Mouse (Mus musculus) liver, embryonic 13.5 days (tissue): ENCODE results near the gene Rbks. TPM values are rescaled to one million over a fixed set of nuclear protein-coding genes. Genes with fewer than 3 reads are reported as not detected.

Experiments
- ATAC-seq: fragments of 200-750 bp; cut with Nextera tagmentation; 2 replicates; pipeline ENCODE4 v1.8.0; 2017; ENCODE audit warnings: low read depth, mild to moderate bottlenecking, moderate number of reproducible peaks, moderate library complexity
- DNase-seq: peaks from one replicate; pipeline ENCODE4 v3.0.0; 2022
- H3K27ac ChIP-seq: fragments of 300-500 bp; sonication (generic); 2 replicates; pipeline ENCODE4 v1.5.1; 2015; ENCODE audit warnings: moderate library complexity, mild to moderate bottlenecking, inconsistent platforms
- H3K27me3 ChIP-seq: fragments of 300-500 bp; sonication (generic); 2 replicates; pipeline ENCODE4 v1.6.1; 2015; ENCODE audit warnings: mild to moderate bottlenecking, inconsistent platforms
- H3K36me3 ChIP-seq: fragments of 300-500 bp; sonication (generic); 2 replicates; pipeline ENCODE4 v1.6.1; 2015; ENCODE audit warnings: mild to moderate bottlenecking, inconsistent platforms
- H3K4me1 ChIP-seq: fragments of 300-500 bp; sonication (generic); replicated peaks from 2 replicates; pipeline ENCODE4 v1.6.1; 2015; ENCODE audit warnings: inconsistent platforms
- H3K4me2 ChIP-seq: fragments of 300-500 bp; sonication (generic); 2 replicates; pipeline ENCODE4 v1.6.1; 2015; ENCODE audit warnings: inconsistent platforms, mild to moderate bottlenecking, moderate library complexity
- H3K4me3 ChIP-seq: fragments of 300-500 bp; sonication (generic); replicated peaks from 2 replicates; pipeline ENCODE4 v1.5.1; 2015; ENCODE audit warnings: mild to moderate bottlenecking, inconsistent platforms
- H3K9ac ChIP-seq: fragments of 300-500 bp; sonication (generic); 2 replicates; pipeline ENCODE4 v1.6.1; 2015; ENCODE audit warnings: mild to moderate bottlenecking, inconsistent platforms
- H3K9me3 ChIP-seq: fragments of 300-500 bp; sonication (generic); replicated peaks from 2 replicates; pipeline ENCODE4 v1.6.1; 2016; ENCODE audit warnings: inconsistent platforms
- WGBS: fragments of 180-500 bp; shearing (Covaris S2); methylation state at CpG from one replicate; pipeline ENCODE4 v1.1.7; 2015; ENCODE audit not compliant: insufficient replicate concordance; 5-methylcytosine and 5-hydroxymethylcytosine counted together
- polyA plus RNA-seq: library from polyadenylated mRNA; unstranded; fragments of >200 nt; fragmentation: Nextera tagmentation; extraction: Ambion mirVana; gene quantifications from 2 replicates; pipeline ENCODE4 v1.2.1, GENCODE M21; 2015

The Rbks gene
- polyA plus RNA-seq, 1 experiment from 2014 or later = 21.2 TPM

GRCm38 (mm10) chr5:31673431-31673830 lies 24.0 kb downstream of the Rbks start:
- H3K9me3 ChIP-seq = no peaks in the 10 kb centered on the region
- H3K27me3 ChIP-seq = no peaks in the 10 kb centered on the region
- peaks cover 9% of the 10 kb centered on the region for H3K4me1 ChIP-seq
- 71% methylated on average over 2 of the region's 2 CpGs for WGBS
- DNase-seq (no peak), ATAC-seq (no peak)
- no peak overlapping the region for H3K4me2 ChIP-seq
- H3K27ac ChIP-seq = no peak overlapping the region
- H3K4me3 ChIP-seq = no peak overlapping the region
- no peaks in the 10 kb centered on the region for H3K36me3 ChIP-seq
- H3K9ac ChIP-seq = no peak overlapping the region

GRCm38 (mm10) chr5:31671137-31671536 lies 26.3 kb downstream of the Rbks start:
- DNase-seq (no peak), ATAC-seq (no peak)
- Histone ChIP-seq H3K9me3 (no peaks in the 10 kb centered on the region), H3K4me2 (no peak overlapping the region), H3K27ac (no peak overlapping the region), H3K4me3 (no peak overlapping the region), H3K27me3 (no peaks in the 10 kb centered on the region), H3K4me1 (no peaks in the 10 kb centered on the region), H3K9ac (no peak overlapping the region), H3K36me3 (no peaks in the 10 kb centered on the region)
- WGBS = 50% methylated on average over 2 of the region's 2 CpGs

- H3K4me3 ChIP-seq = no peak overlapping the region
- no peak overlapping the region for H3K27ac ChIP-seq
- no peaks in the 10 kb centered on the region for H3K4me1 ChIP-seq
- no peak overlapping the region for H3K4me2 ChIP-seq
- H3K27me3 ChIP-seq = no peaks in the 10 kb centered on the region
- H3K36me3 ChIP-seq = no peaks in the 10 kb centered on the region
- no peaks in the 10 kb centered on the region for H3K9me3 ChIP-seq
- no peak overlapping the region for H3K9ac ChIP-seq
- no peak for DNase-seq
- ATAC-seq = no peak
- WGBS = 64% methylated on average over 5 of the region's 5 CpGs
These were observed 27.4 kb downstream of the Rbks start for GRCm38 (mm10) chr5:31669984-31670383.

GRCm38 (mm10) chr5:31668325-31668968 lies 29.0 kb downstream of the Rbks start:
- H3K27me3 ChIP-seq = no peaks in the 10 kb centered on the region
- H3K4me1 ChIP-seq = no peaks in the 10 kb centered on the region
- 78% methylated on average over 13 of the region's 13 CpGs for WGBS
- H3K4me3 ChIP-seq = no peak overlapping the region
- H3K9me3 ChIP-seq = no peaks in the 10 kb centered on the region
- DNase-seq (no peak), ATAC-seq (no peak)
- no peaks in the 10 kb centered on the region for H3K36me3 ChIP-seq
- H3K9ac ChIP-seq = no peak overlapping the region
- H3K4me2 ChIP-seq = no peak overlapping the region
- H3K27ac ChIP-seq = no peak overlapping the region; the same call in 1 of the 2 replicates

DNA sequence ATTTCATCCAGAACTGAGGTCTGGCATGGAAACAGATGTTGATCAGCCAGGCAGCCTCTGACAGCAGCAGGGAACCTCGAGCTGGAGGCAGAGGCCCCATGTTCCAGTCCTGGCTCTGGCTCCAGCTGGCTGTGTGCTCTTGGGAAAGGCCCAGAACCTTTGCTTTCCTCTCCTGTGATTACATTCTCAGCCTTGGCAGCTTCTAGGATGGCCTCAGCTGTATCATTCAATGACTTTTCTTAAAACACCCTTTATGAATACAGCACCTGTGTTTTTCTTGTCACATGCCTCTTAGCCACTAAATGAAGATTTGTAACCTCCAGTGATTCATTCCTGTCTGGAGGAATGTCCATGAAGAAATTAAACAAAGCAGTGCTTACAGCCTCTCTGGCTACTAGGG lies 31.3 kb downstream of the Rbks start:
- Histone ChIP-seq H3K4me2 (no peak overlapping the region), H3K4me1 (0 out of 2 replicates have a peak, but pooled peaks cover 5% of the 10 kb centered on the region), H3K4me3 (no peak overlapping the region), H3K9ac (no peak overlapping the region), H3K27ac (no peak overlapping the region), H3K36me3 (no peaks in the 10 kb centered on the region), H3K9me3 (no peaks in the 10 kb centered on the region), H3K27me3 (no peaks in the 10 kb centered on the region)
- 37% methylated on average over 1 of the region's 1 CpGs for WGBS
- ATAC-seq (no peak), DNase-seq (no peak)

GRCm38 (mm10) chr5:31655688-31656190 lies 41.7 kb downstream of the Rbks start:
- 77% methylated on average over 1 of the region's 1 CpGs for WGBS
- Histone ChIP-seq H3K4me3 (no peak overlapping the region), H3K27ac (no peak overlapping the region), H3K9me3 (no peaks in the 10 kb centered on the region), H3K4me2 (no peak overlapping the region), H3K4me1 (no peaks in the 10 kb centered on the region), H3K36me3 (peaks cover 14% of the 10 kb centered on the region), H3K9ac (no peak overlapping the region), H3K27me3 (no peaks in the 10 kb centered on the region)
- DNase-seq (no peak), ATAC-seq (no peak)

GRCm38 (mm10) chr5:31650518-31651288 lies 46.7 kb downstream of the Rbks start:
- DNase-seq = no peak
- Histone ChIP-seq H3K4me3 (no peak overlapping the region), H3K36me3 (peaks cover 22% of the 10 kb centered on the region), H3K4me2 (no peak overlapping the region), H3K27ac (no peak overlapping the region), H3K9ac (no peak overlapping the region), H3K9me3 (no peaks in the 10 kb centered on the region), H3K4me1 (no peaks in the 10 kb centered on the region), H3K27me3 (no peaks in the 10 kb centered on the region)
- ATAC-seq = no peak
- WGBS = 78% methylated on average over 2 of the region's 2 CpGs

DNA sequence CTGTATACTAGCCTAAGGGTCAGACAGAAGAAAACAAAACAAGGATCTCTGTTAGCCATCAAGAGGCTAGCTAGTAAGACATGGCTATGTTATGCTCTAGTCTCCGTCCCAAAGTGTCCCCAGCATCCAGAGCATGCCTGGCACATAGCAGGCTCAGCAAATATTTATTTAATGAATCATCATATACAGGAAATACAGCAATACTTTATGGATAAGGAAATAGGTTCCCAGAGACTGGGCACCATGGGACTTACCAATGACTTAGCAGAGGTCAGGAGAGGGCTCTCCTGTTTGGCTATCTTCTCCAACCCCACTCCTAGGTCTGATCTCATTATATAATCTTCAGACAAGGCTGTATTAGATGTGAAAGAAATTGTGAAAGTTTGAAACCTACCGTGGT lies 50.1 kb downstream of the Rbks start:
- Histone ChIP-seq H3K9ac (no peak overlapping the region), H3K9me3 (no peaks in the 10 kb centered on the region), H3K27ac (no peak overlapping the region), H3K4me1 (no peaks in the 10 kb centered on the region), H3K27me3 (no peaks in the 10 kb centered on the region), H3K4me3 (no peak overlapping the region), H3K36me3 (peaks cover 19% of the 10 kb centered on the region), H3K4me2 (no peak overlapping the region)
- 69% methylated on average over 2 of the region's 2 CpGs for WGBS
- DNase-seq = no peak
- ATAC-seq = no peak

- no peak overlapping the region for H3K27ac ChIP-seq
- DNase-seq (no peak), ATAC-seq (no peak)
- H3K4me3 ChIP-seq = no peak overlapping the region
- WGBS = 74% methylated on average over 6 of the region's 6 CpGs
- H3K27me3 ChIP-seq = no peaks in the 10 kb centered on the region
- H3K9me3 ChIP-seq = no peaks in the 10 kb centered on the region
- H3K4me1 ChIP-seq = no peaks in the 10 kb centered on the region
- no peak overlapping the region for H3K9ac ChIP-seq
- peaks cover 19% of the 10 kb centered on the region for H3K36me3 ChIP-seq
- no peak overlapping the region for H3K4me2 ChIP-seq
These were observed 50.9 kb downstream of the Rbks start for GRCm38 (mm10) chr5:31646574-31646973.

DNA sequence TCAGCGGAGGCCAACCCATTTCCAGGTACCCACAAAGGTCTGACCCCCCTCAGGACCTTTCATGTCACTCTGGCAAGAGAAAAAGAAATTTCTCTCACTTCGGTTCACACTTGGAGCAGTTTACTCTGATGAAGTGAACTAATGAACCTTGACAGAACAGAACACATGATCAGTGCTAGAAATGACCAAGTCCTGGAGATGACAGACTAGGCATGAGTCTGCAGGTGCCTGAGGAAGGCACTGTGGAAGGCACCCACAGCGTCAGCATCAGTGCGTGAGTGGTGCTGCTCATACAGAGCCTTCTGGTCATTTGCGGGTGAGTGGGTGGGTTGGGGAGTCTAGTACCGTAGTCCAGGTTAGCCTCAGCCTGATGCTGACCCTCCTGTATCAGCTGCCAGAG lies 51.6 kb downstream of the Rbks start:
- WGBS = 82% methylated on average over 6 of the region's 6 CpGs
- no peak overlapping the region for H3K4me3 ChIP-seq
- no peak for ATAC-seq

GRCm38 (mm10) chr5:31644847-31645246 lies 52.6 kb downstream of the Rbks start:
- 78% methylated on average over 6 of the region's 6 CpGs for WGBS
- H3K27ac ChIP-seq = no peak overlapping the region
- H3K4me3 ChIP-seq = no peak overlapping the region
- no peaks in the 10 kb centered on the region for H3K27me3 ChIP-seq
- ATAC-seq (no peak), DNase-seq (no peak)
- peaks cover 13% of the 10 kb centered on the region for H3K36me3 ChIP-seq
- no peak overlapping the region for H3K4me2 ChIP-seq
- no peaks in the 10 kb centered on the region for H3K9me3 ChIP-seq
- H3K4me1 ChIP-seq = no peaks in the 10 kb centered on the region
- no peak overlapping the region for H3K9ac ChIP-seq

More for the DNA sequence above, 51.6 kb downstream of the Rbks start:
- Histone ChIP-seq H3K4me1 (no peaks in the 10 kb centered on the region), H3K4me2 (no peak overlapping the region), H3K9me3 (no peaks in the 10 kb centered on the region), H3K9ac (no peak overlapping the region), H3K27ac (no peak overlapping the region), H3K36me3 (peaks cover 16% of the 10 kb centered on the region), H3K27me3 (no peaks in the 10 kb centered on the region)
- no peak for DNase-seq

DNA sequence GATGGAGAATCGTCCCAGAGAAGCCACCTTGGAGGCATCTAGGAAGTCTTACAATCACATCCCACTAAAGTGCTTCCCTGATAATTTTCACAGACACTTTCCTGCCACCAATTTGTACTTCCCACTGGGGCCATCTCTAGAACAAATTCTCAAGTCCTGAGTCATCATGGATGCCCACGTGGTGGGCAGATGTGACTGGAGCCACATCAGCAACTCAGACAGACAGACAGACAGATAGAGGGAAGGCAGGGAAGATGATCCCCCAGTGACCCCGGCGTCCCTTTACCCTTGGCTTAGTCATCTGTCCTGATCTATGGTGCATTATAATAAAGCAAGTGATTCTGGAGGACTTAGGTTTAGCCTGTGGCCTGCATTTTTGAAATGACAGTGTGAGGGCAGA lies 53.2 kb downstream of the Rbks start:
- ATAC-seq (no peak), DNase-seq (no peak)
- Histone ChIP-seq H3K36me3 (peaks cover 11% of the 10 kb centered on the region), H3K27me3 (no peaks in the 10 kb centered on the region), H3K27ac (no peak overlapping the region), H3K9ac (no peak overlapping the region), H3K9me3 (no peaks in the 10 kb centered on the region), H3K4me1 (no peaks in the 10 kb centered on the region), H3K4me3 (no peak overlapping the region), H3K4me2 (no peak overlapping the region)
- 63% methylated on average over 4 of the region's 4 CpGs for WGBS
